Mouse (Mus musculus) urinary bladder, postnatal 4 days (tissue): ENCODE measurements around the gene Fbxl12.
"Not testable (repeated sequence)": the region's sequence is repeated elsewhere in the genome, so short reads cannot be mapped to it uniquely, and the experiment has no call there.

ENCODE experiments used
- DNase-seq, 2 experiments: peaks; one replicate each; pipeline ENCODE4 v3.0.0; 2021 to 2022; ENCODE audit warnings: low spot score in 2 of 2

Gene Fbxl12

GRCm38 (mm10) chr9:20644360-20645081, at the start of gene Fbxl12:
Gene Fbxl12 (minus strand): TSS chr9:20644767.
- DNase-seq: peak; percentile 63 to 75

DNA sequence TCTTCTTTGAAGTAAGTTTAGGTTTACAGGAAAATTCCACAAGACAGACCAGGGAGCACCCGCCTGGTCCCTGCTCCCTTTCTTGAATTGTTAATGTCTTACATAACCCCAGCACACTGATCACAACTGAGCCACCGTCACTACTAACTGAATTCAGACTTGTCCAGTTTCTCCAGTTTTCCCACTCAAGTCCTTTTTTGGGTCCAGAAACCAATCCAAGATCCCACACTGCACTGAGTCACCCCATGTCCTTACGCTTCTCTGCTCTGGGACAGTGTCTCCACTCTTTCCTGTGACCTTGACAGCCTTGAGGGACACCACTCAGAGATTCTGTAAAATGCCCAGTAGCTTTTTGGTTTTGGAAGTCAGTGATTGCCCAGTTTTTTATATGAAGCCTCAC, 48.3 kb upstream of the Fbxl12 start:
- DNase-seq: no peak

GRCm38 (mm10) chr9:20690449-20690848, 45.9 kb upstream of the Fbxl12 start:
- not testable (repeated sequence) for DNase-seq

DNA sequence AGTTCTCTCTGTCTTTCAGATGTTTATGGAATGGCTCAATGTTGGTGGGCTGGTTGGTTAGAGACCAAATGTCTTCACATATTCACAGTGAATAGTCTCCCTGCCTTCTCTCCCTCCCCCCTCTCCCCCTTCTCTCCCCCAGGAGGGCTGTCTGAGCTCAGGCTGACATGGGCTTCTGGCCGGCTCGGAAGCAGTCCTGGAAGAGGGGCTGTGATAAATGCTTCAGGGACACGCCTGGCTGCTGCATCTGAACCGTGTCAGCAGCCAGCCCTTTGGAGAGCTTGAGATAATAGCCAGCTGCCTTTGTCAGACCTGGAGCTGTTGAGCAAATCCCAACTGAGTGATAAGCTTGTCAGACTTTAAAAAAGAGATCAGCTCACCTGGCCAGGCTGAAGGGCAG, 45.3 kb upstream of the Fbxl12 start:
- DNase-seq: no peak

- no peak for DNase-seq
These were observed 44.8 kb upstream of the Fbxl12 start for GRCm38 (mm10) chr9:20689403-20689802.

GRCm38 (mm10) chr9:20685081-20685861, 40.7 kb upstream of the Fbxl12 start:
- DNase-seq: no peak

GRCm38 (mm10) chr9:20682389-20682722, 37.8 kb upstream of the Fbxl12 start:
- no peak for DNase-seq

DNA sequence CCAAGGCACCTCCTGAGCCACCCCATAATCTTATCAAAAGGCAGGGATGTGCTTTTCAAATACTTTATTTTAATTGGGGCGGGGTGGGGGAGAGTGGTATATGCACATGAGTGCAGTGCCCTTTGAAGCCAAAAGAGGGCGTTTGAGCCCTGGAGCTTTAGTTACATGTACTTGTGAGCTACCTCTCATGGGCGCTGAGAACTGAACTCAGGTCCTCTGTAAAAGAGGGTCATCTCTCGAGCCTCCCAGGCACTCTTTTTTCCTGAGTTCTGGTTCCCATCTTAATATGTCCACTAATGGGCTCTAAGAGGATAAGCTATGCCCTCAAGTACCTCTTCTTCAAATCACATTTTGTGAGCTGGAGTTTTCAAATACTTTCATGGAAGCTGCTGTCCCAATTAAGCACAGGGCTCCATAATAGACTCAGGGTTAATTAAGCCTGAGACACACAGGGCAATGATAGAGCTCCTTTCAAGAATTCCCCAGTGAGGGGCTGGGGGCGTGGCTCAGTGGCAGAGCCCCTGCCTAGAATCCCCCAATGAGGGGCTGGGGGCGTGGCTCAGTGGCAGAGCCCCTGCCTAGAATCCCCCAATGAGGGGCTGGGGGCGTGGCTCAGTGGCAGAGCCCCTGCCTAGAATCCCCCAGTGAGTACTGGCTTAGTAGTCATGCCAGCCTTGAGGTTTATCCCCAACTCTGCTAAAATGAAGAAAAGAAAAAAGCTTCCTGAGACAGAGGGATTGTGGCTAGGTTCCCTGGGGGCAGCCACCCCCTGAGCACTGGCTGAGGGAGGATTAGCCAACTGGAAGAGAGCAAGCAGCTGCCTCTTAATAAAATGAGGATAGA, 37.2 kb upstream of the Fbxl12 start:
- DNase-seq: no peak

GRCm38 (mm10) chr9:20680378-20680958, 35.9 kb upstream of the Fbxl12 start:
- DNase-seq: no peak

DNA sequence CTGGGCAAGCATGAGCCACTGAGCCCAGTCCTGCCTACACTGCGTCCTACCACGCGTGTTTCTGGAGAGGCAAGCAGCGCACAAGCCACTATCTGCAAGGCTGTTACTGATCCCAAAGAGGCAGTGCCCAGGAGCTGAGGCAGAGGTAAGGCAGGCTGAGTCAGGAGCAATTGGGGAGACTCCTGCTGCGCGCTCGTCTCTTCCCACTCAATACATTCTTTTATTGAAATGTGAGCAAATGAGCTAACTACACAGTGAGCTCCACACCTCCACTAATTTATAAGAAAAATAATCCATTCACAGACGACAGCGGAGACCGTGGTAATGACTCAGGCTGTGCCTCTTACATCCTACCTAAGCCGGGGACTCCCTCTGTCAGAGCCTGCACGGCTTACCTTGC, 33.3 kb upstream of the Fbxl12 start:
- DNase-seq: no peak

DNA sequence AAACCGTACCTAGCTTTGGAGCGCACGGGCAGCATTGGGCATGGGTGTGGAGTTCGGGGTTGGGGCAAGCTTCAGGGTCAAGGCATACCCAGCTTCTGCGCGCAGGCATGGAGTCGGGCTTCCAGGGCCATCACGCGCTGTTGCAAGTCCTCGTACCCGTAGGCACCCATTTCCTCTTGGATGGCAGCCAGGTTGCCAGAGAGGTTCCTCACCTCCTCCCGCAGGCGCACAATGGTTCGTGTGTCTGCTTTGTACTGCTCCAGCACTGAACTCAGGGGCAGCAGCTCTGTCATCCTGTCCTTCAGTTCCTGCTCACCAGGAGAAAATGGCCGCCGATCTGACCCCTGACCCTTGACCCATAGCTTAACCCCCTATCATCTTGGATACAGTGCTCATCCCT, 27.5 kb upstream of the Fbxl12 start:
- no peak for DNase-seq

GRCm38 (mm10) chr9:20668065-20668464, 23.5 kb upstream of the Fbxl12 start:
- no peak for DNase-seq

DNA sequence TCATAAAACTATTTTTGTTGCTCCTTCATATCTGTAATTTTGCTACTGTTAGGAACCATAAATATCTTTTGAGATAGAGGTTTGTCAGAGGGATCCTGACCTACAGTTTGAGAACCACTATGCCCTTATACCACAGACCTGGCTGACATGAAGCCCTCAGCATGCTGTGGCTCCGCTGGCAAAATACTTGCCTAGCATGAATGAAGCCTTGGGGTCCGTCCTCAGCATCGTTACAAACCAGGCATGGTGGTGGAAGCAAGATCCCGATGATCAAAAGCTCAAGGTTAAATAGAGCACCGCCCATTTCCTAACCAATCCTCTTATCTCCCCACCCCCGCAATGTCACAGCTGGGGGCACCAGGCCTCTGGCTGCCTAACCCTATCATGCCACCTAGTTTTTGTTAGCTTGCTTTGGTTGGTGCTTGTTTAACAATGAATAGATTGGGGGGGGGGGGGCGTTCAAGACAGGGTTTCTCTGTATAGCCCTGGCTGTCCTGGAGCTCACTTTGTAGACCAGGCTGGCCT, 22.0 kb upstream of the Fbxl12 start:
- DNase-seq: no peak

GRCm38 (mm10) chr9:20665925-20666324, 21.4 kb upstream of the Fbxl12 start:
- no peak for DNase-seq

DNA sequence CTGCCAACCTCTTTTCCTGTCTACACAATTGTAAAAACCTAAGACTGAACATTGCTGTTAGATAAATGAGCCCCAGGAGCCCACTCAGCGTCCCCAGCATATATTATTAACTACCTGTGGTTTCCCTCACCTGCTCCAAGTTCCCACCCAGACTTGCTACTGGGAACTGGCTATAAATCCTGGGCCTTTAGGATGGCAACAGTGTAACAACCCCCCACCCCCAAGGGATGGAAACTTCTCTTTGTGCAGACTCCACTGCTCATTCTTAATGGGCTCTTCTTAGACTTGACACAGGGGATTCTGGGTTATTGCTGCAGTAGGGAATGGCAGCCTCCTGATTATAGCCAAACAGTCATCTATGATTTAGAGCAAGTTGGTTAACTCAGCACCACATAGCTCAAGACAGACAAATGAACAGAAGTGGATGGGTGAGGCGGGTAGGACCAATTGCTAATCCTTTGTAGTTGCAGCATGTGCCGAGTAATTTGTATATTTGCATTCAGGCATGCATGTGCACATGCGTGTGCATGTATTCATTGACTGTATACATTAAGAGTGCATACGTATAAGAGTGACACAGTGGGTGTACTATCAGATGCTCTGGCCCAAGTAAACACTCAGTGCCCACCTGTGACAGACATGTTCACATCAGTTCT, 20.5 kb upstream of the Fbxl12 start:
- no peak for DNase-seq

DNA sequence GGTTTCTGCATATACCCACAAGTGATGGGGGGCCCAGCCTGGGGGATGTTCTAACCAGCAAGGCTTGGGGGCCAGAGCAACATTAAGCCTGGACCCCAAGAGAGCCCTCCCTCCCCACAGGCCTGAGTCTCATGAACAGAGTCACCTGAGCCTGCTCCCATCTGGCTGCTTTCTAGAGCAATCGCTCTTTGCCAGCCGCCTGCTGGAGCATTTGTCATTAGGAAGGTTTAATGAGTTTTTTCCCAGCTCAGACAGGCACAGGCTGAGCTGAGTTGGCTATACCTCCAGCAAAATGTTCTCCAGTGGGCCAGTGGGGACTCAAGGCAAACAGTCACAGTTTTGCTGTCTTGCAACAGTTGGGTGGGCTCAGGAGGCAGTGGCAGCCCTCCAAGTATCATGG, 19.8 kb upstream of the Fbxl12 start:
- DNase-seq: no peak

DNA sequence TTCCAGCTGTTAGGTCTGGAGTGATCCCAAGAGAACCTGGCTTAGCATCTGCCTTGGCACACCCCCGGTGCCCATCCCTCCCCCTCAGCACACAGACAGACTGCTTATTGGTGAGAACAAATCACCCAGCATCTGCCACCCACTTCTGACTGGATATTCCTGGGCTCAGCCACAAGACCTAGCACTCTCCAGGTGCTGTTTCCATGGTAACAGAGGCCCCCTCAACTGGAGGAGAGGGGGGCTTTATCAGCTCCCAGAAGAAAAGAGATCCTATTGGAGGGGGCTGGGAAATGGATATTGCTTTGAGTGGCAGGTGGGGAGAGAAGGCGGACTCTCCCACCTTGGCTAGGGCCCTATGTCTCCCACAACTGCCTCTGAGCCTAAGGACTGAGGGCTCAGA, 19.4 kb upstream of the Fbxl12 start:
- no peak for DNase-seq

DNA sequence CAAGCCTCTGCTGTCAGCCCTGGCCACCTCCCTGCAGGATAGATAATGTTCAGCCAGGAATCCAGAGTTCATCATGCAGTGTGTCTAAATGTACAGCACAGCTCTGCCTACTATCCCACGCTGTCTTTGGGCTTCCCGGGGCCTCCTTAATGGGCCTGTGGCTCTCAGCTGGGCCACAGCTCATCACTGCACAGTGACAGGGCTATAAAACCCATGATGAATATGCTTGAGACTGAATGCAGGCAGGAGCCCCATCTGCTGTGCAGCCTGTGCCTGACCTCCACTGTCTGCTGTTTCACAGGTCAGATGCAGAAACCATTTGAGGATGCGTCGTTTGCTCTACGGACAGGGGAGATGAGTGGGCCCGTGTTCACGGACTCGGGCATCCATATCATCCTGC, 18.3 kb upstream of the Fbxl12 start:
- DNase-seq: no peak

DNA sequence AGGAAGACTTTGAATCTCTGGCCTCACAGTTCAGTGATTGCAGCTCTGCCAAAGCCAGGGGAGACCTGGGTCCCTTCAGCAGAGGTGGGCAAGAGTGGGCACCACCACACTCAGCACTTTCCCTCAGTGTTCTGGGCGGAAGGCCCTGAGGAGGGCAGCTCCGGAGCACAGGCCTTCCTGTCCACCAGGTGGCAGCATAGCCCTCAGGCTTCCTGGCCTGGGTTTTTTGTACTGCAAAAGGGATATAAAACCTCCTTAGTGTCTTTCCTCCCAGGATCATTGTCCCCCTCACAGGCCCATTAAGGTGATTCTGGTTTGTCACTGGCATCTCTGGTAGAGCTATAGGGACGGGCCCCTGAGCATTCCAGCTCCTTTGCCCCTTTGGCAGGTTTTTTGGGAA, 17.8 kb upstream of the Fbxl12 start:
- peak in 1 of 2 experiments; percentile 75 for DNase-seq

DNA sequence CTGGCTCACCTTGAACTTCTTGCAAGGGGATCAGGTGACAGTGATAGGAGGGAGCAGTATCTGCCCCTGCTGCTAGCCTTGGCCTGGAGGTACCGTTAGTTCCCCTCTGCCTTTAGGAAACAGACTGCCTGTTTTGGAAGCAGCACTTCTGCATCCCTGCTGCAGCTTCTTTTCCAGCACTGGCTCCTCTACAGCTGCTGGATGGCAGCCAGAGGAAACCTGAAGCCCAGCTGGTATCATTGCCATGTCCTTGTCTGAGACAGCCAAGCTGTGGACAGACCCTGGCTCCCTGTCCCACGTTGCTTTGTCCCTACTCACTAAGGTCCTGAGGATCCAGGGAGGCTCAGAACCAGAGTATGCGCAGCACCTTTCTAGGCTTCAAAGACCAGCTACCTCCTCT, 13.0 kb upstream of the Fbxl12 start:
- no peak for DNase-seq

- DNase-seq: no peak
These were observed 9.3 kb upstream of the Fbxl12 start for GRCm38 (mm10) chr9:20653859-20654258.
